Mouse (Mus musculus): ENCODE results near the gene Kctd11.

DNA sequence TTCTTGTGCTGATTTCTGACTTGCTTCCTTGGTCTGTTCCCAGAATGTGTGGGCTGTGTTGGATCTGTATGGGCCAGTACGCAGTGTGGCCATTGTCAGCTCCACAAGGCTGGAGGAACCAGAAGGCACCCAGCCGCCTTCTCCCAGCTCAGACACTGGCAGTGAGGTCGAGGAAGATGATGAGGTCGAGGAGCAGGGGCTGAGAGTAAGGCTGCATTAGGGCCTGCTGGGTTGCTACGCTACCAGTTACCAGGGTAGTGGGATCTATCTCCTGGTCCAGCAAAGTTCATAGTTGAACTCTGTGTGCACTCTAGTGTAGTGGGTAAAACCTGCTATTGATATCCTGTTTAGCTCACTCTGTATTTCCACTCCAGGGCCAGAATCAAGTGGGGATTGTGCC is 28.0 kb upstream of the Kctd11 start:
- TF ChIP-seq POLR2A (IDR thresholded peaks at IDR 0.05; ENCODE audit: control insufficient read depth, low read depth, low read length) (no peak), CTCF (IDR thresholded peaks at IDR 0.05; ENCODE audit: control insufficient read depth, insufficient read depth, insufficient replicate concordance, low read depth, low read length) (no peak)
